Mouse (Mus musculus) neural tube, embryonic 12.5 days (tissue): ENCODE results near the gene Pcca. TPM values are rescaled to one million over a fixed set of nuclear protein-coding genes. Genes with fewer than 3 reads are reported as not detected.

Experiments used
- ATAC-seq: fragments of 200-750 bp; cut with Nextera tagmentation; 2 replicates; pipeline ENCODE4 v1.8.0; 2017; ENCODE audit warnings: low read depth, mild to moderate bottlenecking, moderate TSS enrichment, moderate library complexity; ENCODE audit not compliant: low FRiP score
- H3K27ac ChIP-seq: fragments of 300-500 bp; sonication (generic); 2 replicates; pipeline ENCODE4 v1.5.1; 2016
- H3K27me3 ChIP-seq: fragments of 300-500 bp; sonication (generic); replicated peaks from 2 replicates; pipeline ENCODE4 v1.6.1; 2016; ENCODE audit warnings: mild to moderate bottlenecking
- H3K36me3 ChIP-seq: fragments of 300-500 bp; sonication (generic); 2 replicates; pipeline ENCODE4 v1.6.1; 2016; ENCODE audit warnings: mild to moderate bottlenecking
- H3K4me1 ChIP-seq: fragments of 300-500 bp; sonication (generic); 2 replicates; pipeline ENCODE4 v1.6.1; 2016
- H3K4me2 ChIP-seq: fragments of 300-500 bp; sonication (generic); replicated peaks from 2 replicates; pipeline ENCODE4 v1.6.1; 2016; ENCODE audit warnings: mild to moderate bottlenecking
- H3K4me3 ChIP-seq: fragments of 300-500 bp; sonication (generic); 2 replicates; pipeline ENCODE4 v1.5.1; 2016
- H3K9ac ChIP-seq: fragments of 300-500 bp; sonication (generic); 2 replicates; pipeline ENCODE4 v1.6.1; 2016; ENCODE audit warnings: mild to moderate bottlenecking
- H3K9me3 ChIP-seq: fragments of 300-500 bp; sonication (generic); 2 replicates; pipeline ENCODE4 v1.6.1; 2016; ENCODE audit warnings: mild to moderate bottlenecking
- WGBS: fragments of 180-500 bp; shearing (Covaris S2); methylation state at CpG from one replicate; pipeline ENCODE4 v1.1.7; 2016; 5-methylcytosine and 5-hydroxymethylcytosine counted together
- polyA plus RNA-seq: library from polyadenylated mRNA; unstranded; fragments of >200 nt; fragmentation: Nextera tagmentation; extraction: Ambion mirVana; gene quantifications from 2 replicates; pipeline ENCODE4 v1.2.1, GENCODE M21; 2016

Pcca gene
- polyA plus RNA-seq, 1 experiment from 2014 or later, result 35.0 TPM

DNA sequence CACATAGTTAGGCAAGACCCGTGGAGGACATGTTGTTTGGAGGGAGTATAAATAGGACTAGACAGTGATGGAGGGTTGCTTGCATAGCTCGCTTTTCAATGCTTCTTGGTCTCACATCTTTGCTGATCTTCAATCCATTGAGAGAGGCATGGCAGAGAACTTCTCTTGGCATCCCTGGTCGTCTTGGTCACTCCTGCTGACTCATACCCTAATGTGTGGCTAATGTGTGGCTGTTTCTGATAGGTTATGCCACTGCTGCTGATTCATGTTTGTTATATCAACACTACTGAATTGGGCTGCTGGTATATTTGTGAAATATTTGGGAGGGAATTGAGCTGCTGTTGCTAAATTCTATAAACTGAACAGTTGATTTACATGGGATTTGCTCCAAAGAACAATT is 299.5 kb downstream of the Pcca start:
- H3K4me2 ChIP-seq, result no peak overlapping the region
- WGBS, result 90% methylated on average over 3 of the region's 3 CpGs
- H3K27me3 ChIP-seq, result no peaks in the 10 kb centered on the region
- H3K9me3 ChIP-seq, result no peaks in the 10 kb centered on the region
- H3K27ac ChIP-seq, result no peak overlapping the region
- H3K36me3 ChIP-seq, result no peaks in the 10 kb centered on the region
- ATAC-seq, result no peak
- H3K4me3 ChIP-seq, result no peak overlapping the region
- H3K9ac ChIP-seq, result no peak overlapping the region
- H3K4me1 ChIP-seq, result no peaks in the 10 kb centered on the region

- no peak overlapping the region for H3K27ac ChIP-seq
- H3K4me1 ChIP-seq, result no peaks in the 10 kb centered on the region
- H3K4me2 ChIP-seq, result no peak overlapping the region
- WGBS, result 87% methylated on average over 1 of the region's 1 CpGs
- no peaks in the 10 kb centered on the region for H3K27me3 ChIP-seq
- H3K9me3 ChIP-seq, result no peaks in the 10 kb centered on the region
- ATAC-seq, result no peak
- no peaks in the 10 kb centered on the region for H3K36me3 ChIP-seq
- H3K9ac ChIP-seq, result no peak overlapping the region
- H3K4me3 ChIP-seq, result no peak overlapping the region
These were observed 300.6 kb downstream of the Pcca start for GRCm38 (mm10) chr14:122834753-122835152.

DNA sequence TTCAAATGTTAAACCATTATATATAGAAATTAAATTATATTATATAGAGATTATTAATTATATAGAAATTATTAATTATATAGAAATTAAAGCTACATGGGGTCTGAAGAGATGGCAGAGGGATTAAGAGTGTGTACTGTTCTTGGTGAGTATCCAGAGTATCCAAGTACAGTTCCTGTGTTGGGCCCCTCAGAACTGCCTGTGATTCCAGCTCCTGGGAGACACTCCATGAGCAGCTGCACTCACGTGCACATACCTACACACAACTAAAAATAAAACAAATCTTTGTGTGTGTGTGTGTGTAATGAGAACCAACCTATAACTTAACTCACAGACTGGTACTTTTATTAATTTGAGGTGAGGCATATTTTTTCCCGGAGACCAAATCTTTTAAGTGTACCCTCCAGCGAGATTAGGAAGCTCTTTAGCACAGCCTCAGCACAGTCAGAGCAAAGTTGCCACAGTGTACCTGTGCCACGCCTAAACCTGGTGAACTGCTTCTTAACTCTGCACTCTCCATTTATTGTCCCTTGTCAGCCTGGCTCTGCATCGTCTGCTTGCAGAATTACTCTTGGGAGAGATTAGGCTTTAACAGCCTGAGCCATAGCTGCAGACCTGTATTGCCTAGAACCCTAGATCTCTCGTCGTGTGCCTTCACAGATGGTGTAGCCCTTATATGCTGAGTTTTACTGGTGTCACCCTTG is 301.5 kb downstream of the Pcca start:
- 59% methylated on average over 7 of the region's 7 CpGs for WGBS
- Histone ChIP-seq H3K4me2 (no peak overlapping the region), H3K9me3 (no peaks in the 10 kb centered on the region), H3K9ac (no peak overlapping the region), H3K27ac (no peak overlapping the region), H3K4me3 (no peak overlapping the region), H3K36me3 (no peaks in the 10 kb centered on the region), H3K27me3 (no peaks in the 10 kb centered on the region), H3K4me1 (no peaks in the 10 kb centered on the region)
- ATAC-seq, result no peak

DNA sequence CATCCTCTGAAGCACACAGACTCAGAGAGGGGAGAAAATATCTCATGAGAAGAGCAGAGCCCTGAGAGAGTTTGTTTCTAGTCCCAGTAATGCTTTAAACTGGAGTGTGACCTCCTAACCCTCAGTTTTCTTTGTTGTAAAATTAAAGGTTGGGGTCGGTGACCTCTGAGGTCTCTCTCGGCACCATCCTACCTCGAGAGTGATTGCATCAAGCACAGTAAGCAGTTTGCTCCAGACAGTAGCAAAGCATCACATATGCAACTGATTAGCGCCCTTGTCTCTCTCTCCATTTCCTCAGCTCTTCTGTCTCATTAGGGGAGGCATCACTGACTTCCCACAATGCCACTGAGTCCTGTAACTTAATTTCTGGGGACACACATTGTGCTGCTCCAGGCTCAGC is 302.1 kb downstream of the Pcca start:
- no peak overlapping the region for H3K4me3 ChIP-seq
- no peaks in the 10 kb centered on the region for H3K36me3 ChIP-seq
- H3K4me1 ChIP-seq, result no peaks in the 10 kb centered on the region
- H3K27me3 ChIP-seq, result no peaks in the 10 kb centered on the region
- H3K4me2 ChIP-seq, result no peak overlapping the region
- WGBS, result 26% methylated on average over 4 of the region's 4 CpGs
- ATAC-seq, result no peak
- H3K9ac ChIP-seq, result no peak overlapping the region
- no peaks in the 10 kb centered on the region for H3K9me3 ChIP-seq
- H3K27ac ChIP-seq, result no peak overlapping the region

DNA sequence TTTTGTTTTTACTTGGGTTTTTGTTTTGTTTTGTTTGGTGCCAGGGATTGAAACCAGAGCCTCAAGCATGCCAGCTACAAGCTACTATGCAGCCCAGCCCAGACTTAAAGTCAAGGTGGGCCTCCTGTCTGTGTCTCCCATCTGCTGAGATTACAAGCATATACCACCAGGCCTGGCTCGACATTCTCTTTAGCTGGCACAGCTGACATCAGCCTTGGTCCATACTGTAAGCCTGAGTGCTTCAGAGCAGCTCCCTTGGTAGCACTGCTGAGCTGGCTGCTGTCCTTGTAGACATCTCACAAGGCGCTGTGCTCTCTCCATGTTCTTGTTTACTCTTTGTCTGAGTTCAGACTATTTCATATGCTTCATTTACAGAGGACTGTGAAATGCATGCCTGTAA is 302.9 kb downstream of the Pcca start:
- ATAC-seq, result no peak
- 74% methylated on average over 2 of the region's 2 CpGs for WGBS

DNA sequence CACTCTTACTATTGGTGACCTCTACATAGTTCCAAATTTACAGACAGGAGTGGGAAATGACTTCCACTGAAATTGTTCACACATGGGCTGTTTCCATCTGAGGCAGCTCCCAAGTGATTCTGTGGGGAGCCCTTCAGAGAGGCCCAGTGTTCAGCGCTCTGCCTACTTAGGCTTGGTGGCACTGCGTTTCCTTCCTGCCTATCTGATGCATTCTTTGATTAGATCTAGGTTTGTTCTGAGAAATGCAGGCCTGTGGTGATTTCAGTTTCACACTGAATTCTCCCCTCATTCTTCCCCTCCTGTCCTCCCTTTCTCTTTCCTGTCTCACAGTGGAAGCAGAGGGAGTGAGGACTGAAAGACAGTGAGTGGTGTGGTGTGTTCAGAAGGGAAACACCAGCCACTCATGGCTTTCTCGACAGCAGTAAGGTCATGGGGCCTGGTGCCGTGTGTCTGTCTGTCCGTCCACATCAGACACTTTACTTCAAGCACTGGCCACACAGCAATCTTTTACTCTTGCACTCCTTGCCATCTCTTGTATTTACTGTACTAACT is 318.5 kb downstream of the Pcca start:
- no peaks in the 10 kb centered on the region for H3K4me1 ChIP-seq
- no peak overlapping the region for H3K27ac ChIP-seq
- no peak overlapping the region for H3K9ac ChIP-seq
- H3K36me3 ChIP-seq, result no peaks in the 10 kb centered on the region
- no peaks in the 10 kb centered on the region for H3K9me3 ChIP-seq
- no peak overlapping the region for H3K4me3 ChIP-seq
- WGBS, result 95% methylated on average over 5 of the region's 5 CpGs
- ATAC-seq, result no peak
- H3K27me3 ChIP-seq, result no peaks in the 10 kb centered on the region
- no peak overlapping the region for H3K4me2 ChIP-seq

More for the DNA sequence above, 302.9 kb downstream of the Pcca start:
- Histone ChIP-seq H3K27me3 (no peaks in the 10 kb centered on the region), H3K27ac (no peak overlapping the region), H3K4me1 (no peaks in the 10 kb centered on the region), H3K9ac (no peak overlapping the region), H3K4me2 (no peak overlapping the region), H3K36me3 (no peaks in the 10 kb centered on the region), H3K9me3 (no peaks in the 10 kb centered on the region), H3K4me3 (no peak overlapping the region)

GRCm38 (mm10) chr14:122859792-122860191 is 325.7 kb downstream of the Pcca start:
- no peak overlapping the region for H3K4me3 ChIP-seq
- ATAC-seq, result no peak
- no peak overlapping the region for H3K27ac ChIP-seq
- H3K4me1 ChIP-seq, result no peaks in the 10 kb centered on the region
- H3K4me2 ChIP-seq, result no peak overlapping the region
- H3K27me3 ChIP-seq, result no peaks in the 10 kb centered on the region
- WGBS, result 93% methylated on average over 1 of the region's 1 CpGs
- H3K36me3 ChIP-seq, result no peaks in the 10 kb centered on the region
- H3K9ac ChIP-seq, result no peak overlapping the region
- H3K9me3 ChIP-seq, result no peaks in the 10 kb centered on the region

DNA sequence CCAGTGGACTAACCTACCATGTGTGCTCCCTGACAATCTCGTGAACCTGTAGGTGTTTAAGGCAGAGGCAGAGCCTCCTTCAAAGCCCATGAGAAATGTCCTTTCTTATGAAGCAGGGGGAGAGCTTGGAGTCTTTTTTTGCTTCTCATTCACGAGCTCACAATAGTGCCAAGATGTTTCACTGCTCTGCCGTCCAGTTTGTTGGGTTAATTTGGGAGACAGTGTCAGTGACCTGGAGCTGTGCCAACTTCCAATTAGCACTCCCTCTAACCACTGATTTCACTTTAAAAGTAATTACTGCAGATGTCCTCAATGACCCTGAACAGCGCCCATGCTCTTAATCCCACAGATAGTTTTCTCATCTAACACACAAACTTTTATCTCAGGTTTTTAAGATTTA is 328.5 kb downstream of the Pcca start:
- Histone ChIP-seq H3K27me3 (no peaks in the 10 kb centered on the region), H3K27ac (no peak overlapping the region), H3K9ac (no peak overlapping the region), H3K4me3 (no peak overlapping the region), H3K4me1 (no peaks in the 10 kb centered on the region), H3K4me2 (no peak overlapping the region), H3K9me3 (no peaks in the 10 kb centered on the region), H3K36me3 (no peaks in the 10 kb centered on the region)
- 61% methylated on average over 4 of the region's 4 CpGs for whole genome bisulfite sequencing
- ATAC-seq, result no peak

DNA sequence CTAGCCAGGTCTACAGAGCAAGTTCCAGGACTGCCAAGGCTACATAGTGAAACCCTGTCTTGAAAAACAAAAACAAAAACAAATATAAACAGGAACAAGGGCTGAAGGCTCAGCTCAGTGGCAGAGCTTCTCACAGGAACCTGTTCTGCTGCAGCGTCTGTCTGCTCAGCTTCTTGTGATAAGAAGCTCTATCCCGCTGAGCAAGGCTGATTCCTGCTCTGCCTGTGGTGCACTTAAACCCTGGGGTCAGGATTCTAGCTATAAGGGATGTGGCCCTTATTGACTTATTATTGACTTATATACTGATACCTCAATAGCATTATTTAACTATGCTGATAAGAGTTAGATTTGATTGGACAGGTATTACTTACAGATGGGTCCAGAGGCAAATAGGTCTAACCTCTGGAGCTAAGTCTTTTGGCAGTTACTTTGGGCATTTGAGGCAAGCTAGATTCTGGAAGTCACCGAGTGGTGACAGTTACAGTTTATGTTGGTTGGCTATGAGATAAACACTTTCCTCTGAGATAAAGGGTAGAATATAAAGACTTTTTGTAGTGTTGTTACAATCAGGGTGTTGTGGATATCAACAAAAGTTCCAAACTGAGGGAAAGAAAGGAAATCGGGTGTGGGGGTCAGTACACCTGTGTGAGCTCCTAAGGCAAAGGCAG is 331.5 kb downstream of the Pcca start:
- ATAC-seq, result no peak
- Histone ChIP-seq H3K4me2 (no peak overlapping the region), H3K27ac (no peak overlapping the region), H3K4me1 (no peaks in the 10 kb centered on the region), H3K36me3 (no peaks in the 10 kb centered on the region), H3K9me3 (no peaks in the 10 kb centered on the region), H3K9ac (no peak overlapping the region), H3K4me3 (no peak overlapping the region), H3K27me3 (no peaks in the 10 kb centered on the region)
- 86% methylated on average over 4 of the region's 4 CpGs for WGBS

GRCm38 (mm10) chr14:122867531-122868285 is 333.6 kb downstream of the Pcca start:
- Histone ChIP-seq H3K4me1 (peaks cover 7% of the 10 kb centered on the region), H3K9me3 (no peaks in the 10 kb centered on the region), H3K9ac (no peak overlapping the region), H3K4me2 (no peak overlapping the region), H3K36me3 (no peaks in the 10 kb centered on the region), H3K4me3 (no peak overlapping the region), H3K27me3 (no peaks in the 10 kb centered on the region), H3K27ac (no peak overlapping the region)
- ATAC-seq, result no peak
- WGBS, result 86% methylated on average over 4 of the region's 4 CpGs

DNA sequence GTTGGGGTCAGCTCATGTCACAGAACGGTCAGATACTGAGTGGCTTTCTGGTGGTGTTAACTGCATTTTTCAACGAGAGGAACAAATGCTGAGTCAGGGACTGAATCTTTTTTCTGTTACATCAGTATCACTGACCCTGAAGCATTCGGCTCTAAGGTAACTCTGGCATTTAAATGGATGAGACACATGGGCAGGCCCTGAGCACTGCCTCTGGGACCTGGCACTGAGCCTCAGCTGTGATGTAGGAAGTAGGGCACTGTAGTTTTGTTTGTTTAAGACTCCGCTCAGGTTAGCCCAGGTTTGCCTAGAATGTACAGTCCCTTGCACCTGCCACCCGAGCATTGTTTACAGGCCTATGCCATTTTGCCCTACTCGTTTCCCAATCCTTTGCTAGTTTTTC is 335.7 kb downstream of the Pcca start:
- H3K36me3 ChIP-seq, result no peaks in the 10 kb centered on the region
- H3K4me2 ChIP-seq, result no peak overlapping the region
- WGBS, result 50% methylated on average over 6 of the region's 6 CpGs
- no peaks in the 10 kb centered on the region for H3K27me3 ChIP-seq
- no peaks in the 10 kb centered on the region for H3K9me3 ChIP-seq
- H3K9ac ChIP-seq, result no peak overlapping the region
- H3K27ac ChIP-seq, result no peak overlapping the region
- H3K4me1 ChIP-seq, result peaks cover 9% of the 10 kb centered on the region
- ATAC-seq, result no peak
- H3K4me3 ChIP-seq, result no peak overlapping the region

- Histone ChIP-seq H3K9me3 (no peaks in the 10 kb centered on the region), H3K4me3 (no peak overlapping the region), H3K4me2 (no peak overlapping the region), H3K27ac (no peak overlapping the region), H3K9ac (no peak overlapping the region), H3K36me3 (no peaks in the 10 kb centered on the region), H3K27me3 (0 out of 2 replicates have a peak, but pooled peaks cover 3% of the 10 kb centered on the region), H3K4me1 (peaks cover 15% of the 10 kb centered on the region)
- ATAC-seq, result peak; percentile 47
- 40% methylated on average over 4 of the region's 4 CpGs for WGBS
These were observed 337.9 kb downstream of the Pcca start for GRCm38 (mm10) chr14:122871841-122872580.
